Mouse (Mus musculus): ENCODE results near the gene Klf7.

GRCm38 (mm10) chr1:64035087-64035791 is 86.8 kb downstream of the Klf7 start:
- TF ChIP-seq CTCF (IDR thresholded peaks at IDR 0.05) (no peak), EP300 (IDR thresholded peaks at IDR 0.05) (peak; percentile 49; the same call in 1 of the 2 replicates)
